8 mouse cellular contexts compared by ENCODE assay signal in genomic region chr2:11535412-11535928, GRCm38 (mm10). TPM values are rescaled to one million over a fixed set of nuclear protein-coding genes. Genes with fewer than 3 reads are reported as not detected.
DNase-seq lines count a peak whose midpoint lies in the region; ATAC-seq and TF ChIP-seq lines count a peak whose summit lies in the region.

No protein-coding gene starts in this region.

- 0 out of 2 replicates have a peak, but pooled peaks cover 3% of the 10 kb centered on the region for H3K4me1 ChIP-seq in hindbrain, embryonic 12.5 days
- peaks cover 6% of the 10 kb centered on the region; the same call in 1 of the 2 replicates for H3K4me1 ChIP-seq in lung, postnatal 0 days (ENCODE audit: insufficient read depth, low read depth, low read length)

- H3K4me3 ChIP-seq in hindbrain, embryonic 12.5 days: peak overlapping the region; percentile 42
- H3K4me3 ChIP-seq in lung, postnatal 0 days (ENCODE audit: low read depth, low read length): peak overlapping the region; percentile 43

- no peaks in the 10 kb centered on the region for H3K27me3 ChIP-seq in Patski
- H3K27me3 ChIP-seq in hindbrain, embryonic 12.5 days: peaks cover 2% of the 10 kb centered on the region; the same call in 1 of the 2 replicates
- no peaks in the 10 kb centered on the region for H3K27me3 ChIP-seq in lung, postnatal 0 days (replicated peaks; ENCODE audit: insufficient read depth, low read length)

- CTCF ChIA-PET in Patski (lab: Charles Lee): interaction anchor here (1.3 kb wide), 1 partner anchor 215 kb away, joined by 3 read pairs; no protein-coding TSS in a partner anchor

- peak; percentile 99 for ATAC-seq in Patski
- ATAC-seq in hindbrain, embryonic 12.5 days (ENCODE audit: low FRiP score): peak; percentile 99
- peak; percentile 97 for ATAC-seq in lung, postnatal 0 days

- TF ChIP-seq EP300 in lung, postnatal 0 days (IDR thresholded peaks at IDR 0.05): no peak

- TF ChIP-seq CTCF in Patski (IDR thresholded peaks at IDR 0.05): no peak
- TF ChIP-seq CTCF in lung, postnatal 0 days (IDR thresholded peaks at IDR 0.05): peak; percentile 9; the same call in 1 of the 2 replicates

- H3K36me3 ChIP-seq in hindbrain, embryonic 12.5 days: no peaks in the 10 kb centered on the region
- H3K36me3 ChIP-seq in lung, postnatal 0 days (ENCODE audit: insufficient read depth, low read length): no peaks in the 10 kb centered on the region

- in situ Hi-C loops in Patski (cut with MboI; ENCODE audit: low pct_unique_long_range_greater_than_20kb): no loop called here

- POLR2A ChIA-PET in Patski (lab: Charles Lee): interaction anchor here (0.6 kb wide), 1 partner anchor 97 kb away, joined by 8 read pairs; no protein-coding TSS in a partner anchor

- H3K27ac ChIP-seq in hindbrain, embryonic 12.5 days: no peak overlapping the region
- peak overlapping the region; percentile 95 for H3K27ac ChIP-seq in lung, postnatal 0 days (ENCODE audit: low read length)

- no peaks in the 10 kb centered on the region for H3K9me3 ChIP-seq in hindbrain, embryonic 12.5 days (replicated peaks)
- H3K9me3 ChIP-seq in lung, postnatal 0 days (ENCODE audit: low read length): no peaks in the 10 kb centered on the region

- WGBS in hindbrain, embryonic 12.5 days: under 1% methylated on average over 32 of the region's 32 CpGs
- 2% methylated on average over 30 of the region's 32 CpGs for WGBS in lung, postnatal 0 days

- H3K4me2 ChIP-seq in hindbrain, embryonic 12.5 days (replicated peaks): peak overlapping the region; percentile 82
- H3K4me2 ChIP-seq in lung, postnatal 0 days (replicated peaks; ENCODE audit: low read depth, low read length): peak overlapping the region; percentile 76

- peak; percentile 38 for DNase-seq in Patski (ENCODE audit: low read depth, low spot score)
- DNase-seq in cerebellum, postnatal 14 days: peak; percentile 87 to 92
- peak; percentile 85 to 90 for DNase-seq in frontal cortex, postnatal 14 days (ENCODE audit: low spot score in 2 of 2)
- DNase-seq in layer of hippocampus, postnatal 10 days (ENCODE audit: low spot score in 2 of 2): peak; percentile 86 to 88
- DNase-seq in lung, postnatal 0 days (ENCODE audit: low spot score): peak; percentile 99
- peak; percentile 75 for DNase-seq in ovary, postnatal 10 days (ENCODE audit: low spot score)
- peak; percentile 58 for DNase-seq in thymus, postnatal 0 days (ENCODE audit: low spot score)

- H3K9ac ChIP-seq in hindbrain, embryonic 12.5 days: peak overlapping the region; percentile 55
- peak overlapping the region; percentile 48; the same call in 1 of the 2 replicates for H3K9ac ChIP-seq in lung, postnatal 0 days (replicated peaks; ENCODE audit: low read depth)

RNA-seq across cellular contexts. Expression of gene Pfkfb3, which starts 18.4 kb away (rescaled TPM):
- polyA plus RNA-seq in Patski (2021): 21.2 TPM
- 19.5 and 20.4 TPM in 2 replicates for polyA plus RNA-seq in hindbrain, embryonic 12.5 days (2016; fragmentation: Nextera tagmentation; extraction: Ambion mirVana)
- 10 to 100 TPM; 41.1 to 45.4 TPM for total RNA-seq in layer of hippocampus, postnatal 10 days (2021)
- polyA plus RNA-seq in lung, postnatal 0 days (2015; fragmentation: Nextera tagmentation; extraction: Ambion mirVana): 17.7 and 18.3 TPM in 2 replicates
- polyA plus RNA-seq in thymus, postnatal 0 days (2015; fragmentation: Nextera tagmentation; extraction: Ambion mirVana): 14.0 and 15.0 TPM in 2 replicates

Comparison
In these comparisons a context has a peak if more than half of its experiments do, and no peak if none do; other contexts are left out.
1. DNase-seq: peak in every context shown above with its lines; median percentile 99 in lung, postnatal 0 days; 90 in cerebellum, postnatal 14 days; 88 in frontal cortex, postnatal 14 days; 87 in layer of hippocampus, postnatal 10 days; 75 in ovary, postnatal 10 days; 58 in thymus, postnatal 0 days; 38 in Patski.